Mouse (Mus musculus) MN1 (cell line): ENCODE results near the gene Tsc22d2.
A peak's percentile ranks its signal among the peaks of the same experiment; 100 is the strongest.
"Not testable (repeated sequence)": the region's sequence is repeated elsewhere in the genome, so short reads cannot be mapped to it uniquely, and the experiment has no call there.

Experiments used
- DNase-seq: peaks from one replicate; pipeline ENCODE4 v3.0.0-alpha.2; 2016; ENCODE audit warnings: low spot score

The Tsc22d2 gene

GRCm38 (mm10) chr3:58434414-58434813 lies 19.9 kb downstream of the Tsc22d2 start:
- no peak for DNase-seq

- DNase-seq = no peak
These were observed 33.7 kb downstream of the Tsc22d2 start for GRCm38 (mm10) chr3:58448230-58448629.

GRCm38 (mm10) chr3:58449487-58449886 lies 35.0 kb downstream of the Tsc22d2 start:
- DNase-seq = no peak

GRCm38 (mm10) chr3:58454414-58455205 lies 40.1 kb downstream of the Tsc22d2 start:
- peak; percentile 11 for DNase-seq

GRCm38 (mm10) chr3:58455255-58455654 lies 40.7 kb downstream of the Tsc22d2 start:
- no peak for DNase-seq

- peak; percentile 47 for DNase-seq
These were observed 55.3 kb downstream of the Tsc22d2 start for GRCm38 (mm10) chr3:58469655-58470437.

- not testable (repeated sequence) for DNase-seq
These were observed 60.8 kb downstream of the Tsc22d2 start for GRCm38 (mm10) chr3:58475298-58475697.

- DNase-seq = no peak
These were observed 64.4 kb downstream of the Tsc22d2 start for GRCm38 (mm10) chr3:58478755-58479455.

- no peak for DNase-seq
These were observed 71.4 kb downstream of the Tsc22d2 start for GRCm38 (mm10) chr3:58485883-58486282.

GRCm38 (mm10) chr3:58487121-58487520 lies 72.6 kb downstream of the Tsc22d2 start:
- no peak for DNase-seq

GRCm38 (mm10) chr3:58487999-58488775 lies 73.7 kb downstream of the Tsc22d2 start:
- DNase-seq = no peak

- DNase-seq = peak; percentile 84
These were observed 76.3 kb downstream of the Tsc22d2 start for GRCm38 (mm10) chr3:58490787-58491186.

- no peak for DNase-seq
These were observed 79.1 kb downstream of the Tsc22d2 start for GRCm38 (mm10) chr3:58493621-58494020.

- DNase-seq = no peak
These were observed 87.4 kb downstream of the Tsc22d2 start for GRCm38 (mm10) chr3:58501961-58502360.

GRCm38 (mm10) chr3:58503720-58504333 lies 89.3 kb downstream of the Tsc22d2 start:
- DNase-seq = no peak

- no peak for DNase-seq
These were observed 90.2 kb downstream of the Tsc22d2 start for GRCm38 (mm10) chr3:58504676-58505075.

GRCm38 (mm10) chr3:58508020-58508750 lies 93.7 kb downstream of the Tsc22d2 start:
- no peak for DNase-seq

GRCm38 (mm10) chr3:58511581-58511980 lies 97.1 kb downstream of the Tsc22d2 start:
- DNase-seq = no peak

- no peak for DNase-seq
These were observed 98.2 kb downstream of the Tsc22d2 start for GRCm38 (mm10) chr3:58512740-58513139.

GRCm38 (mm10) chr3:58513483-58513882 lies 99.0 kb downstream of the Tsc22d2 start:
- DNase-seq = no peak
